9 mouse cellular contexts compared by ENCODE assay signal in genomic region chr1:139156397-139156796, GRCm38 (mm10).
DNase-seq lines count a peak whose midpoint lies in the region; TF ChIP-seq lines count a peak whose summit lies in the region.
"Had no signal": no experiment of that assay in that cellular context is flagged by ENCODE, and none has a peak within 500 bp of the region (broad histone marks: within the 10 kb centered on the region; RNA-seq: fewer than 3 reads in every experiment).

No protein-coding gene starts in this region.

- no peak overlapping the region for H3K4me3 ChIP-seq in CH12.LX (replicated peaks in 1 of 3; ENCODE audit: low read depth in 2 of 3, low read length in 2 of 3, poor library complexity in 1 of 3)
- H3K4me3 ChIP-seq: neural tube, embryonic 12.5 days had no signal

- in situ Hi-C loops in CH12.LX (cut with MboI; ENCODE audit: low pct_ligation_motif_present, low pct_unique_long_range_greater_than_20kb, low sequenced_read_pairs) = loop anchor here (25.0 kb wide), 1 partner anchor 319 kb away; the partner anchor contains the start of gene Lhx9

- TF ChIP-seq EP300 in CH12.LX (IDR thresholded peaks at IDR 0.05; ENCODE audit: low read length) = no peak

- peak; percentile 66 to 82 for TF ChIP-seq CTCF in CH12.LX (conservative IDR thresholded peaks at IDR 0.05 in 1 of 2, IDR thresholded peaks at IDR 0.05 in 1 of 2; ENCODE audit: low read depth in 2 of 2, low read length in 2 of 2)

- H3K27ac ChIP-seq in CH12.LX (ENCODE audit: insufficient read depth, low read depth) = no peak overlapping the region
- H3K27ac ChIP-seq: neural tube, embryonic 12.5 days had no signal

- no peak overlapping the region for H3K9ac ChIP-seq in CH12.LX (ENCODE audit: insufficient read depth, low read depth)
- H3K9ac ChIP-seq: neural tube, embryonic 12.5 days had no signal

- peaks cover 0 to 31% of the 10 kb centered on the region in 2 experiments for H3K36me3 ChIP-seq in CH12.LX (replicated peaks in 1 of 2; ENCODE audit: control insufficient read depth in 1 of 2, insufficient read depth in 1 of 2, low read length in 1 of 2)
- H3K36me3 ChIP-seq: neural tube, embryonic 12.5 days had no signal

- peak; percentile 36 for DNase-seq in cerebellum, adult 9-10 months
- DNase-seq in cerebellum, adult 11 months = no peak
- DNase-seq in layer of hippocampus, adult 9-10 months (ENCODE audit: low spot score) = peak; percentile 16
- DNase-seq in layer of hippocampus, postnatal 10 days (ENCODE audit: low spot score in 2 of 2) = no peak
- peak; percentile 53 for DNase-seq in CH12.LX (ENCODE audit: extremely low read depth)
- DNase-seq in embryo, embryonic 10 days (ENCODE audit: low spot score) = peak; percentile 60
- peak; percentile 11 for DNase-seq in retina, postnatal 7 days (ENCODE audit: low read depth, low spot score)
- DNase-seq in spleen, adult 12 weeks (ENCODE audit: low spot score) = no peak

- no peaks in the 10 kb centered on the region for H3K79me2 ChIP-seq in CH12.LX (replicated peaks; ENCODE audit: control insufficient read depth, extremely low read depth, insufficient read depth, poor library complexity, severe bottlenecking)

- H3K9me3 ChIP-seq in CH12.LX (replicated peaks; ENCODE audit: low read length) = no peaks in the 10 kb centered on the region
- H3K9me3 ChIP-seq: neural tube, embryonic 12.5 days had no signal

- TF ChIP-seq RAD21 in CH12.LX (IDR thresholded peaks at IDR 0.05; ENCODE audit: low read depth, low read length) = peak; percentile 78

- dilution Hi-C loops in CH12.LX (cut with MboI; ENCODE audit: extremely low pct_ligation_motif_present, extremely low pct_unique_long_range_greater_than_20kb, low sequenced_read_pairs) = no loop called here

- no peaks in the 10 kb centered on the region for H3K4me1 ChIP-seq in CH12.LX (ENCODE audit: control insufficient read depth in 1 of 2, insufficient read depth in 2 of 2)
- H3K4me1 ChIP-seq: neural tube, embryonic 12.5 days had no signal

- no peaks in the 10 kb centered on the region for H3K27me3 ChIP-seq in CH12.LX (replicated peaks)
- H3K27me3 ChIP-seq: neural tube, embryonic 12.5 days had no signal

- no peak overlapping the region for H3K4me2 ChIP-seq in CH12.LX (ENCODE audit: insufficient read depth, low read depth, poor library complexity, severe bottlenecking)
- H3K4me2 ChIP-seq: neural tube, embryonic 12.5 days had no signal

- TF ChIP-seq POLR2A in CH12.LX (IDR thresholded peaks at IDR 0.05; ENCODE audit: low read depth, low read length) = no peak

TF ChIP-seq in CH12.LX, 34 proteins besides CTCF, POLR2A, EP300 and RAD21:
- no peak for TF ChIP-seq CHD2 (IDR thresholded peaks at IDR 0.05; ENCODE audit: low read length)
- TF ChIP-seq ELF1 (IDR thresholded peaks at IDR 0.05; ENCODE audit: low read depth, low read length) = no peak
- TF ChIP-seq ZNF384 (IDR thresholded peaks at IDR 0.05; ENCODE audit: low read depth, low read length) = no peak
- TF ChIP-seq JUND (conservative IDR thresholded peaks at IDR 0.05; ENCODE audit: low read depth, low read length) = peak; percentile 27; the same call in 1 of the 2 replicates
- TF ChIP-seq NRF1 (IDR thresholded peaks at IDR 0.05; ENCODE audit: low read depth, low read length) = no peak
- no peak for TF ChIP-seq RCOR1 (conservative IDR thresholded peaks at IDR 0.05; ENCODE audit: low read depth, low read length)
- no peak for TF ChIP-seq NELFE (IDR thresholded peaks at IDR 0.05; ENCODE audit: low read depth, low read length)
- TF ChIP-seq TBP (conservative IDR thresholded peaks at IDR 0.05; ENCODE audit: low read depth, low read length) = no peak
- TF ChIP-seq SMC3 (IDR thresholded peaks at IDR 0.05; ENCODE audit: low read depth, low read length) = peak; percentile 76
- TF ChIP-seq SIN3A (IDR thresholded peaks at IDR 0.05; ENCODE audit: low read length) = no peak
- no peak for TF ChIP-seq MAFK (IDR thresholded peaks at IDR 0.05; ENCODE audit: insufficient replicate concordance, low read length)
- no peak; the same call in 1 of the 2 replicates for TF ChIP-seq ZC3H11A (IDR thresholded peaks at IDR 0.05; ENCODE audit: low read depth, low read length)
- no peak for TF ChIP-seq JUN (IDR thresholded peaks at IDR 0.05; ENCODE audit: insufficient read depth, low read depth, low read length)
- no peak for TF ChIP-seq TCF12 (IDR thresholded peaks at IDR 0.05; ENCODE audit: low read depth, low read length)
- no peak for TF ChIP-seq UBTF (IDR thresholded peaks at IDR 0.05; ENCODE audit: low read depth, low read length)
- no peak for TF ChIP-seq CHD1 (IDR thresholded peaks at IDR 0.05; ENCODE audit: low read depth, low read length)

Comparison
In these comparisons a context has a peak if more than half of its experiments do, and no peak if none do; other contexts are left out.
1. DNase-seq: peak in cerebellum, adult 9-10 months (single experiment), layer of hippocampus, adult 9-10 months (single experiment), CH12.LX (single experiment), embryo, embryonic 10 days (single experiment) and retina, postnatal 7 days (single experiment); none in cerebellum, adult 11 months (single experiment), layer of hippocampus, postnatal 10 days (0 of 2) and spleen, adult 12 weeks (single experiment).